Mouse (Mus musculus) Patski (cell line): Measurements from ENCODE around the gene Ltbp2. TPM values are rescaled to one million over a fixed set of nuclear protein-coding genes. Genes with fewer than 3 reads are reported as not detected.

Source experiments
- ATAC-seq: fragments of 100-300 bp; one replicate; pipeline ENCODE4 v1.8.0; 2021
- CTCF ChIA-PET: fragments of 350-600 bp; sonication (Branson Sonifier 250); formaldehyde crosslinking; loops from one replicate; lab custom pipeline; 2022; ENCODE audit warnings: inconsistent platforms; lab: Charles Lee
- POLR2A ChIA-PET: fragments of 350-600 bp; sonication (Branson Sonifier 250); formaldehyde crosslinking; loops from one replicate; lab custom pipeline; 2022; ENCODE audit warnings: antibody characterized with exemption, inconsistent platforms; lab: Charles Lee
- DNase-seq: peaks from one replicate; pipeline ENCODE4 v3.0.0-alpha.2; 2011; ENCODE audit warnings: low read depth, low spot score
- H3K27me3 ChIP-seq: fragments of 371-371 bp; one replicate; pipeline ENCODE4 v1.5.1; 2021
- CTCF ChIP-seq: fragments of 100-300 bp; IDR thresholded peaks from one replicate; pipeline ENCODE4 v1.5.1; 2021
- in situ Hi-C: fragments of 300-500 bp; cut with MboI; formaldehyde crosslinking; loops from 3 replicates; pipeline ENCODE4 v1.11.1; 2018; ENCODE audit warnings: low pct_unique_long_range_greater_than_20kb, mixed read lengths
- polyA plus RNA-seq: library from polyadenylated mRNA; unstranded; gene quantifications from one replicate; pipeline ENCODE4 v1.2.3, GENCODE M21; 2021

Gene Ltbp2
- polyA plus RNA-seq, 1 experiment from 2014 or later: 19.0 TPM

- in situ Hi-C loops: no loop called here
- DNase-seq (no peak), ATAC-seq (no peak)
- no peaks in the 10 kb centered on the region for H3K27me3 ChIP-seq
- ChIA-PET POLR2A (no interaction called here), CTCF (interaction anchor here (1.0 kb wide), 1 partner anchor 95 kb away, joined by 3 read pairs; no protein-coding TSS in a partner anchor)
- no peak for TF ChIP-seq CTCF
Observed at GRCm38 (mm10) chr12:84880091-84880490, 3.8 kb upstream of the Ltbp2 start.

GRCm38 (mm10) chr12:84875761-84876480, 411 bp downstream of the Ltbp2 start:
- TF ChIP-seq CTCF: no peak
- CTCF ChIA-PET: interaction anchor here (0.7 to 2.5 kb wide), 17 partner anchors 13 to 172 kb away, joined by 3 to 9 read pairs (median 4); partner anchors contain the start of gene Ylpm1
- no peaks in the 10 kb centered on the region for H3K27me3 ChIP-seq
- POLR2A ChIA-PET: interaction anchor here (1.2 kb wide), 1 partner anchor 61 kb away, joined by 3 read pairs; no protein-coding TSS in a partner anchor
- no peak for ATAC-seq
- DNase-seq: no peak
- in situ Hi-C loops: loop anchor here (10.0 kb wide), 1 partner anchor 89 kb away; no protein-coding TSS in a partner anchor

DNA sequence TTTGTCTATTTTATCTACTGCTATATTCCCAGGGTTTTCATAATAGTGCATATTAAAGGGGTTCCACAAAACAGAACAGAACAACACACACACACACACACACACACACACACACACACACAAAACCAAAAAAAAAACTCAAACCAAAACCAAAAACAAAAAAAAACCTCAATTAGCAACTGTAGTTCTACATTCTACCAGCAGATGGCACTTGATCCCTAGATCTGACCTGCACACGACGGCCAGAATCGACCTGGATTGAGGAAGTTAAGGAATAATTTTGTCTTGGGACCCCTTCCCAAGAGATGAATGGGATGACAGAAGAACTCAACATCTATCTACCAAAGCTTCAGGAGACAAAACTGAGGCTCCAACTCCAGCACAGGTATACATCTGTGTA, 2.9 kb downstream of the Ltbp2 start:
- DNase-seq (no peak), ATAC-seq (no peak)
- ChIA-PET POLR2A (no interaction called here), CTCF (interaction anchor here (0.9 to 2.5 kb wide), 3 partner anchors 18 to 159 kb away, joined by 3 to 9 read pairs (median 5); no protein-coding TSS in a partner anchor)
- H3K27me3 ChIP-seq: no peaks in the 10 kb centered on the region
- in situ Hi-C loops: loop anchor here (5.0 to 10.0 kb wide), 2 partner anchors 56 to 91 kb away; no protein-coding TSS in a partner anchor
- no peak for TF ChIP-seq CTCF

- no peaks in the 10 kb centered on the region for H3K27me3 ChIP-seq
- in situ Hi-C loops: loop anchor here (5.0 to 10.0 kb wide), 2 partner anchors 55 to 92 kb away; no protein-coding TSS in a partner anchor
- ATAC-seq: no peak
- POLR2A ChIA-PET: no interaction called here
- CTCF ChIA-PET: interaction anchor here (1.1 kb wide), 1 partner anchor 11 kb away, joined by 3 read pairs; no protein-coding TSS in a partner anchor
- DNase-seq: no peak
- TF ChIP-seq CTCF: no peak
Observed at GRCm38 (mm10) chr12:84872310-84872709, 4.0 kb downstream of the Ltbp2 start.

DNA sequence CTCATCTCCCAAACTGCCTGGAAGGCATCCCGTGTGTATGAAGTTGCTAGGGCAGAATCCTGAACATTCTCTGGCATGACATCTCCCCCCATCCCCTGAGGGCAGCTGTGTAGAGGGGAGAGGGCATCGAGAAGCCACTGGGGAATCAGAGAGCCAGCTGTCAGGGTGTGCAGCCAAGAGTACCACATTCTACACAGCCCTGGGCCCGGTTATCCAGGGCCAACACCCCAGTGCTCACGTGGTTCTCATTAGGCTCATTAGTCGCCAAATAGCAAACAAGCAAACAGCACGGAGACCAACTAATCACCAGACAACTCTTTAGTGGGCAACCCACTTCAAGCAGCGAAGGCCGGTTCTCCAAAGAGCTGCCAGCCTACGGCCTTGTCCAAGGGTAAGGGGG, 10.9 kb downstream of the Ltbp2 start:
- no peaks in the 10 kb centered on the region for H3K27me3 ChIP-seq
- ChIA-PET CTCF (no interaction called here), POLR2A (no interaction called here)
- ATAC-seq: no peak
- TF ChIP-seq CTCF: no peak
- no peak for DNase-seq
- in situ Hi-C loops: no loop called here

- H3K27me3 ChIP-seq: no peaks in the 10 kb centered on the region
- POLR2A ChIA-PET: no interaction called here
- CTCF ChIA-PET: no interaction called here
- no peak for ATAC-seq
- in situ Hi-C loops: no loop called here
- no peak for TF ChIP-seq CTCF
- no peak for DNase-seq
Observed at GRCm38 (mm10) chr12:84864801-84865200, 11.5 kb downstream of the Ltbp2 start.

- TF ChIP-seq CTCF: no peak
- POLR2A ChIA-PET: no interaction called here
- no peaks in the 10 kb centered on the region for H3K27me3 ChIP-seq
- ATAC-seq (no peak), DNase-seq (no peak)
- in situ Hi-C loops: no loop called here
- CTCF ChIA-PET: no interaction called here
Observed at GRCm38 (mm10) chr12:84863196-84863595, 13.1 kb downstream of the Ltbp2 start.

DNA sequence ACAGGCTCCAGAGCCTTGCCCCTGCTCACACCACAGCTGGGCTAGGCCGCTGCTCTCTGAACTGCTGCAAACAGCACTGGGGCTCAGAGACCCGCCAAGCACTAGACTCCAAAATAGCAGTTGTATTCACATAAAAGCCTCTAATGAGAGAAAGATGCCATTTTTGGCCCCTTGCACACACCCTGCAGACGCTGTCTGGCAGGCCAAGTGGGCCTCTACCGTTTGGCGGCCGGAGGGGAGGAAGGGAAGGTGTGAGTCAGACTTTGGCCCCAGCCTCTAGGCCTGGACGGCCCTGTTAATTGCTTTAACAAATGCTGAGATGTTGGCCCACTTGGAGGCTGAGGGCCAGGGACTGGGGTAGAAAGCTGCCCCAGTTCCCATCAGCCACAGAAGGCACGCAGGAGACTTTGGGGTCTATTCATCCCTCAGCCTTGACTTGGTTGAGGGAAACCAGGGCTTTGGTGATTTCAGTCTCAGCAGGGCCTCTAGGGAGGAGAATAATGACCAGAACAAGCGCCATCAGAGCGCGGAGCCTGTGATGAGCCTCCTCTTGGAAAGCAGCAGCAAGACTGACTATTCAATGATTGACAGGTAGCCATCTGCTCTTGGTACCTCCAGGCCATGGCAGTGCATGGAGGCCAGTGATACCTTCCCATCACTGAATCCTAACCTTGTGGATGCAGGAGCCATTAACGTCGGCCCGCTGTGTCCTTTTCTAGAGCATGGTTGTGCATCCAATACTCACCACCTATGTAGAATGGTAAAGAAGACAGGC, 14.0 kb downstream of the Ltbp2 start:
- DNase-seq (no peak), ATAC-seq (no peak)
- no peak for TF ChIP-seq CTCF
- CTCF ChIA-PET: interaction anchor here (1.2 kb wide), 1 partner anchor 10 kb away, joined by 3 read pairs; no protein-coding TSS in a partner anchor
- POLR2A ChIA-PET: no interaction called here
- in situ Hi-C loops: no loop called here
- H3K27me3 ChIP-seq: no peaks in the 10 kb centered on the region

DNA sequence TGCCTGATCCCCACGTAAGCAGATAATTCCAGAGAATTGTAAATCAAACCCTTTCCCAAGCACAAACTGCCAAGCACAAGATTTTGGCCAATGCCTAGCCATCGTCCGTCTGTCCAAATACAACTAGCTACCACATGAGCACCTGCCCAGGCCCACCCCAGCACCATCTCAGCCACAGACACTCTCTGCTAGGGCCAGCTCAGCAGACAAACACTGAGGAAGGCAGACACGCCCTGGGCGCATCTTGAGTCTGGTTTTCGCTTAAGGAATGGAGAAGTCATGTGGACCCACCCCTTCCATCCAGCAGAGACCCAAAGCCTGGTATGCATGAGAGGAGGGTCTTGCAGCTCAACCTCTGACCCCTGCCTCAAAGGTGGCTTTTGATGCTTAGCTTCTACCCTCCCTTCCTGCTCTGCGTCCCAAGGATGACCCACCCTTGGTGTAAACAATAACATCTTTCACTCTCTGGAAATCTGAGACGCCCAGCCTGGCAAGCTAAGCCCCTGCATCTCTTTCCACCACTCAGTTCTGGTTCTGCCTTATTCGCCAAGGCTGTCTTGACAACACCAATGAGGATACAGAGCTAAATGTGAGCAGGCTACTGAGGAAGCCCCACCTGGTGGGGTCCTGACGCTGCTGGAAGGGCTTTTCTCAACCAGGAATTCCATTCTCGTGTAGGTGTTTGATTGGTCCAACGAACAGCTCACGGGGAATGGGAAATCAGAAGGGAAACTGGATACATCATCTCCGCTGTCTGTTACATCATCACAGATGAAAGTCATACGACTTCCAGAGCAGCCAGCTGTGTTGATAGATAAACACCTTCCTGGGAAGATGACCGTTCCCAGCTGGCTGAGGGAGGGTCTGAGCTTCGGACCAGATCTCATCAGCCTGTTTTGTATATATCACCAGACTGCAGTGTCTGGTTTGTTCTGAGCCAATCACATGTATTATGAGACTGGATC, 17.9 kb downstream of the Ltbp2 start:
- CTCF ChIA-PET: interaction anchor here (0.7 to 1.1 kb wide), 2 partner anchors 9 to 18 kb away, joined by 3 read pairs; partner anchors contain the start of gene Ltbp2
- TF ChIP-seq CTCF: no peak
- in situ Hi-C loops: no loop called here
- POLR2A ChIA-PET: no interaction called here
- H3K27me3 ChIP-seq: no peaks in the 10 kb centered on the region
- no peak for ATAC-seq
- DNase-seq: no peak
